Mouse (Mus musculus) spleen, adult 2 months (tissue): Measurements from ENCODE around the gene Igsf11. TPM values are rescaled to one million over a fixed set of nuclear protein-coding genes. Genes with fewer than 3 reads are reported as not detected.
A peak's percentile ranks its signal among the peaks of the same experiment; 100 is the strongest.

Experiments used
- DNase-seq, 2 experiments: peaks; one replicate each; pipeline versions ENCODE4 v3.0.0 to v3.0.0-alpha.2; 2012 to 2021; ENCODE audit warnings: low spot score in 2 of 2, low read depth in 1 of 2
- H3K27ac ChIP-seq: fragments of 200-500 bp; 2 replicates; pipeline ENCODE4 v1.5.1; 2012; ENCODE audit warnings: low read length, inconsistent platforms; ENCODE audit not compliant: insufficient read depth
- H3K27me3 ChIP-seq: fragments of 200-500 bp; 2 replicates; pipeline ENCODE4 v1.6.1; 2012; ENCODE audit warnings: mild to moderate bottlenecking, moderate library complexity, low read length, inconsistent platforms; ENCODE audit not compliant: control insufficient read depth, insufficient read depth
- H3K36me3 ChIP-seq: fragments of 200-500 bp; 2 replicates; pipeline ENCODE4 v1.6.1; 2012; ENCODE audit warnings: mild to moderate bottlenecking, low read length, inconsistent platforms; ENCODE audit not compliant: control insufficient read depth, insufficient read depth
- H3K4me1 ChIP-seq: fragments of 200-500 bp; 2 replicates; pipeline ENCODE4 v1.6.1; 2011; ENCODE audit warnings: inconsistent platforms; ENCODE audit not compliant: control insufficient read depth, insufficient read depth, insufficient read length
- H3K4me3 ChIP-seq: fragments of 200-500 bp; 2 replicates; pipeline ENCODE4 v1.5.1; 2011; ENCODE audit warnings: mild to moderate bottlenecking, inconsistent platforms; ENCODE audit not compliant: insufficient read depth, insufficient read length; ENCODE audit errors: extremely low read depth
- CTCF ChIP-seq: fragments of 200-500 bp; IDR thresholded peaks from 2 replicates; pipeline ENCODE4 v1.5.1; 2011; ENCODE audit warnings: mild to moderate bottlenecking, inconsistent platforms; ENCODE audit not compliant: insufficient read depth, insufficient read length, insufficient replicate concordance; ENCODE audit errors: extremely low read depth
- POLR2A ChIP-seq: fragments of 200-500 bp; IDR thresholded peaks from 2 replicates; pipeline ENCODE4 v1.6.1; 2011; ENCODE audit warnings: low read depth, low read length, inconsistent platforms
- WGBS: fragments of 180-500 bp; shearing (Covaris S2); methylation state at CpG from one replicate; pipeline ENCODE4 v1.1.7; 2018; 5-methylcytosine and 5-hydroxymethylcytosine counted together
- polyA plus RNA-seq: library from polyadenylated mRNA; depleted of rRNA; stranded (reverse); fragments of >200 nt; gene quantifications from 2 replicates; pipeline ENCODE4 v1.2.3, GENCODE M21; 2012

Gene Igsf11
- polyA plus RNA-seq, 1 experiment: 0.21 TPM

DNA sequence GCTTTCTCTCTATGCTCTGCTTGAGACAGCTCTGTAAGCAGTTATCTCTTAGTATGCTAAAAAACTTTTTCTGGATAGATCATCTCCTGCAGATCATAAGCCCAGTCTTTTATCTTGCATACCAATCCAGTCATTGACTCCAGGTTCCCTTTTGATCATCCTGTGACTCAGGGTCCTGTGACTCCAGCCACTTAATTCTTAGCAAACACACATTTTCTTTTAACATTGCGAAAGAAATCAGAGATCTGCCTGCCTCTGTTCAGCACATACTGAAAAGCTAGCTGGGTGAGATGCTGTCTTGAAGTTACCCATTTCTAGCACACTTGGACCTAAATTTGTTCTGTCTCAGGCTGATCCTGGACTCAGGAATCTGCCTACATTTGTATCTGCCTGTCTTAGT, 7.6 kb downstream of the Igsf11 start:
- H3K27me3 ChIP-seq: peaks cover 6% of the 10 kb centered on the region
- H3K4me1 ChIP-seq: no peaks in the 10 kb centered on the region; the same call in 1 of the 2 replicates
- H3K27ac ChIP-seq: no peak overlapping the region
- no peak overlapping the region for H3K4me3 ChIP-seq
- H3K36me3 ChIP-seq: no peaks in the 10 kb centered on the region
- TF ChIP-seq POLR2A (no peak), CTCF (no peak)
- 92% methylated on average over 1 of the region's 1 CpGs for WGBS
- no peak for DNase-seq

DNA sequence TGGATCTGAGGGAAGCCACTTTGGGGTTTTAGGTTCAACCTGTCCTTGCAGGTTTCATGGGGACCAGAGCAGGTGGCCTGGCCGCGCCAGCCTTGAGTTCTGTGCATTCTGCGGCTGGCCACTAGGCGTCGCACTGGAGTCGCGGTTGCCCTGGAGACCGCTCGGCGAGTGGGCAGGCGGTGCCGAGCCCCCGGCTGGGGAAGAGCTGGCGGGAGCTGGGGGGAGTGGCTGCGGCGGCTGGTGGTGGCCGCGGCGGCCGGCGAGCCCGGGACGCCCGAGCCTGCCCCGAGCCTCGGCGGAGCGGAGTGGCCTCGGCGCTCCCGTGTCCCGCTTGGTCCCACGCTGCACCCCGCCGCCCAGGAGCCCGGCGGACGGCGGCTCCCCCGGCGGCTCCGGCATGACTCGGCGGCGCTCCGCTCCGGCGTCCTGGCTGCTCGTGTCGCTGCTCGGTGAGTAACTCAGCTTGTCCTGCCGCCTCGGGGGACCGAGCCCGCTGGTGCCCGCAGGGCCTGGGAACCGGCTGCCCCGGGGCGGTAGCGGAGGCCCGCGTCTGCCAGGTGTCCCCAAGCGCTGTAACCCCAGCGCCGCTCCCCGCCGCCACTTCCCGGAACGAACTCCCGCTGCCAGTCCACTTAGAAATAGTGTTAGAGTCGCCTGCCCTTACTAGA, 9.8 kb downstream of the Igsf11 start:
- H3K4me3 ChIP-seq: peak overlapping the region; percentile 45; the same call in 1 of the 2 replicates
- no peaks in the 10 kb centered on the region for H3K36me3 ChIP-seq
- DNase-seq: peak; percentile 21 to 77
- TF ChIP-seq CTCF: peak; percentile 97
- no peak for TF ChIP-seq POLR2A
- H3K27me3 ChIP-seq: peaks cover 6% of the 10 kb centered on the region
- H3K4me1 ChIP-seq: no peaks in the 10 kb centered on the region; the same call in 1 of the 2 replicates
- no peak overlapping the region for H3K27ac ChIP-seq
- WGBS: under 1% methylated on average over 69 of the region's 71 CpGs

DNA sequence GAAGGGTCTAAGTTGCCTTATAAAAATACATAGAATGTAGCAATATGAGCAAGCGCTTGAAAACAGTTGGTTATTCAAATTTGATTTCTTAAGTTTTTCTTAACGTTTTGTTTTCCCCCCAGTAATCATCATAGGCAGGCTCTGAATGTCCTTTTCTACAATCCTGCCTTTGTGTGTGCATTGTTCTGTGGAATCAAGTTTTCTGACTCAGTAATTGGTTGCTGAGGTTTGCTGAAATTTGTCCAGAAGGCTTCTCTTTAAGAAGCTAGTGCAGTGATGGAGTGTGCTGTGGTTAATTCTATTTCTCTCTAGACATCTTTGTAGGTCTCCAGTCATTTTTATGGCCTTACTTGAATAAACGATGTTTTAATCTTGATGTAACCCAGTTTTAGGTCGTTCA, 10.5 kb downstream of the Igsf11 start:
- 56% methylated on average over 4 of the region's 4 CpGs for WGBS
- no peak overlapping the region for H3K27ac ChIP-seq
- no peaks in the 10 kb centered on the region; the same call in 1 of the 2 replicates for H3K4me1 ChIP-seq
- TF ChIP-seq CTCF (no peak), POLR2A (no peak)
- H3K36me3 ChIP-seq: no peaks in the 10 kb centered on the region
- peaks cover 6% of the 10 kb centered on the region for H3K27me3 ChIP-seq
- H3K4me3 ChIP-seq: no peak overlapping the region
- no peak for DNase-seq

DNA sequence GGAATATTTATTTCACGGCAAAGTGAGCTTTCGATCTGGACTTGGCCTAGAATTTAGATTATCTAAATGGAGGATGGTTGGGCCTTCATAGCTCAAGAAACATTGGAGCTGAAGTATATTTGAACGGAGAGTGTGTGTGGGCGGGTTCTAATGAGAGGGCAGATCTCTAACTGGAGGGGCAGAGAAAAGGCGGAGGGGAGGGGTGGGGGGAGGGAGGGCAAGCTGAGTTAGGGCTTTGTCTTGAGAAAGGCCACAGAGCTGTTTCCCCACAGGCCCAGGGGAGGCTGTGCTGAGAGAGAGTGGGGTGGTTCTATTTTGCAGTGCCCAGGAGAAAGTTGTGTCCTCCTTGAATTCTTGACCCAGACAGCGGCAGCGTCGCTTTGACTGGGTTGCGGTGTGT, 11.7 kb downstream of the Igsf11 start:
- no peak overlapping the region for H3K4me3 ChIP-seq
- TF ChIP-seq CTCF (no peak), POLR2A (no peak)
- DNase-seq: no peak

DNA sequence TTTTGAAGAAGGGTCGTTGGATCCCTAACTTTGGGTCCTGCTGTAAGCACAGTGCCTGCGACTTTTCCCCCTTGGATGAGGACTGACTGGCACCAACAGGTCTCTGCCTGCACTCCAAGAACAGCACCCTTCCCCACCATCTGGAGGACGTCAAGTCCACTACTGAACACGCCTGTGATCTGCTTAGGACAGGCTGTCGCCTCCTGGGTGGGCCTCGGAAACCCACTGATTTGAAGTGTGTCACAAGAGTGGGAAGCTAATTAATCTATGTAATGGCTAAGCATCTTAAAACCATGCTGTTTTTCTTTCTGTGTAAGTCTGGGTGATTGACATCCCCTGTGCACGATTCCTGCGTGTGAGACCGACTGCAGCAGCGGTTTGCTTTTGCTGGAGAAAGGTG, 13.4 kb downstream of the Igsf11 start:
- 82% methylated on average over 10 of the region's 10 CpGs for WGBS

More for the DNA sequence above, 11.7 kb downstream of the Igsf11 start:
- Histone ChIP-seq H3K36me3 (no peaks in the 10 kb centered on the region), H3K27me3 (peaks cover 6% of the 10 kb centered on the region), H3K4me1 (no peaks in the 10 kb centered on the region; the same call in 1 of the 2 replicates), H3K27ac (no peak overlapping the region)
- WGBS: 90% methylated on average over 9 of the region's 9 CpGs

DNA sequence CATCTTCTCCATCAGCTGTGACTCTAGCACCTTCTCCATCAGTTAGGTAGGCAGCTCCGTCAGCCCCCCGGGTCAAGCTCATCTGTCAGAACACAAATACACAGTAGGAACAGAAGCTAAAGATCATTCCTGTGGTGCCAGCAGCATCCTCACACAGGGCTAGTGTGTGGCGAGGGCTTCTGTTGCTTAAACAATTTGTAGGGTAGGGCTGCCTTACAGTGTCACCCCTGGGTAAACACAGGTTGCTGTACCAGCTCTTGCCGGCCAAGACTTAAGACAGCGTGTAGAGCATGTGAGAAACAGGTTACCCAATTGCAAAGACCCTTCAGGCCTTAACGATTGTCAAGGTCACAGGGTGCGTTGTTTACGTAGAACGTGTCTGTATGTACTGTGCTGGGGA, 15.8 kb downstream of the Igsf11 start:
- Histone ChIP-seq H3K4me3 (no peak overlapping the region), H3K27ac (no peak overlapping the region), H3K27me3 (no peaks in the 10 kb centered on the region; the same call in 1 of the 2 replicates), H3K4me1 (no peaks in the 10 kb centered on the region), H3K36me3 (no peaks in the 10 kb centered on the region)
- DNase-seq: no peak
- TF ChIP-seq CTCF (no peak), POLR2A (no peak)
- 87% methylated on average over 9 of the region's 9 CpGs for WGBS

More for the DNA sequence above, 13.4 kb downstream of the Igsf11 start:
- Histone ChIP-seq H3K36me3 (no peaks in the 10 kb centered on the region), H3K4me3 (no peak overlapping the region), H3K4me1 (no peaks in the 10 kb centered on the region; the same call in 1 of the 2 replicates), H3K27ac (no peak overlapping the region), H3K27me3 (peaks cover 4% of the 10 kb centered on the region)
- no peak for TF ChIP-seq CTCF
- no peak for TF ChIP-seq POLR2A
- DNase-seq: no peak

DNA sequence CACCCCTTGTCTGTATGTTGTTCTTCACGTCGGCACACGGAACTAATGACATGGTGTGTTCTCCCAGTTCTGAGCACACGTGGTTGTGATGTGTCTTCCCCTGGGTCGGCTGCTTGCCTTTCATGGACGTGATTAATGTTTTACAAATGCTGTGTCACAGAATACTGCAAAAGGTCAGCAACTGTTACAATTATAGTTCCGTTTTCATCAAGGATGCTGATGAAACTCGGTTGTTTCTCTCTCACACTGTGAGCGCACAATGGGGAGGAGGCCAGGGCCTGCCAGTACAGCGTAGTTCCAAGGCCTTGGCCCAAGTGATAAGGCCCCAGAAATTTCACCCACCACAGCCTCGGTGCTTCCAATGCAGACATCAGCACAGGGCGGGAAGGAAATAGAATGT, 17.0 kb downstream of the Igsf11 start:
- no peak for DNase-seq
- TF ChIP-seq POLR2A (no peak), CTCF (no peak)
- no peak overlapping the region for H3K27ac ChIP-seq
- H3K4me3 ChIP-seq: no peak overlapping the region
- H3K36me3 ChIP-seq: no peaks in the 10 kb centered on the region
- H3K27me3 ChIP-seq: no peaks in the 10 kb centered on the region; the same call in 1 of the 2 replicates
- WGBS: 77% methylated on average over 12 of the region's 12 CpGs
- no peaks in the 10 kb centered on the region for H3K4me1 ChIP-seq
